Mouse (Mus musculus) forebrain, embryonic 15.5 days (tissue): Measurements from ENCODE around the gene Ushbp1. TPM values are rescaled to one million over a fixed set of nuclear protein-coding genes. Genes with fewer than 3 reads are reported as not detected.

Experiments
- ATAC-seq: fragments of 200-750 bp; cut with Nextera tagmentation; replicated peaks from 2 replicates; pipeline ENCODE4 v1.8.0; 2017; ENCODE audit warnings: mild to moderate bottlenecking, moderate TSS enrichment, moderate library complexity
- H3K27ac ChIP-seq: fragments of 300-500 bp; sonication (generic); replicated peaks from 2 replicates; pipeline ENCODE4 v1.5.1; 2015; ENCODE audit warnings: mild to moderate bottlenecking, inconsistent platforms
- H3K27me3 ChIP-seq: fragments of 300-500 bp; sonication (generic); 2 replicates; pipeline ENCODE4 v1.6.1; 2015; ENCODE audit warnings: inconsistent platforms
- H3K36me3 ChIP-seq: fragments of 300-500 bp; sonication (generic); 2 replicates; pipeline ENCODE4 v1.6.1; 2015; ENCODE audit warnings: mild to moderate bottlenecking, inconsistent platforms
- H3K4me1 ChIP-seq: fragments of 300-500 bp; sonication (generic); 2 replicates; pipeline ENCODE4 v1.6.1; 2015; ENCODE audit warnings: inconsistent platforms
- H3K4me2 ChIP-seq: fragments of 300-500 bp; sonication (generic); replicated peaks from 2 replicates; pipeline ENCODE4 v1.6.1; 2015; ENCODE audit warnings: mild to moderate bottlenecking, inconsistent platforms
- H3K4me3 ChIP-seq: fragments of 300-500 bp; sonication (generic); 2 replicates; pipeline ENCODE4 v1.5.1; 2015; ENCODE audit warnings: mild to moderate bottlenecking, inconsistent platforms
- H3K9ac ChIP-seq: fragments of 300-500 bp; sonication (generic); replicated peaks from 2 replicates; pipeline ENCODE4 v1.6.1; 2015; ENCODE audit warnings: mild to moderate bottlenecking, inconsistent platforms
- H3K9me3 ChIP-seq: fragments of 300-500 bp; sonication (generic); 2 replicates; pipeline ENCODE4 v1.6.1; 2016; ENCODE audit warnings: inconsistent platforms
- WGBS: fragments of 180-500 bp; shearing (Covaris S2); methylation state at CpG from one replicate; pipeline ENCODE4 v1.1.7; 2015; ENCODE audit warnings: mixed read lengths; 5-methylcytosine and 5-hydroxymethylcytosine counted together
- polyA plus RNA-seq: library from polyadenylated mRNA; unstranded; fragments of >200 nt; fragmentation: Nextera tagmentation; extraction: Ambion mirVana; gene quantifications from 2 replicates; pipeline ENCODE4 v1.2.1, GENCODE M21; 2015

Gene Ushbp1
- polyA plus RNA-seq, 1 experiment from 2014 or later: 5.5 TPM

GRCm38 (mm10) chr8:71376423-71377030, 19.1 kb downstream of the Ushbp1 start:
- Histone ChIP-seq H3K27ac (no peak overlapping the region), H3K9me3 (no peaks in the 10 kb centered on the region), H3K4me1 (peaks cover 44% of the 10 kb centered on the region), H3K9ac (peak overlapping the region; percentile 52), H3K4me2 (peak overlapping the region; percentile 78), H3K27me3 (peaks cover 6% of the 10 kb centered on the region; the same call in 1 of the 2 replicates), H3K36me3 (peaks cover 8% of the 10 kb centered on the region), H3K4me3 (peak overlapping the region; percentile 43)
- ATAC-seq: no peak
- WGBS: 26% methylated on average over 8 of the region's 8 CpGs

GRCm38 (mm10) chr8:71375581-71376422, 19.8 kb downstream of the Ushbp1 start:
- Histone ChIP-seq H3K9ac (peak overlapping the region; percentile 52), H3K4me3 (peak overlapping the region; percentile 43), H3K4me1 (peaks cover 38% of the 10 kb centered on the region), H3K36me3 (peaks cover 8% of the 10 kb centered on the region), H3K4me2 (peak overlapping the region; percentile 78), H3K9me3 (no peaks in the 10 kb centered on the region), H3K27ac (peak overlapping the region; percentile 44), H3K27me3 (no peaks in the 10 kb centered on the region)
- 0 out of 2 replicates have a peak, but pooled peaks have one; percentile 0 for ATAC-seq
- 5% methylated on average over 70 of the region's 74 CpGs for WGBS

- ATAC-seq: no peak
- Histone ChIP-seq H3K4me1 (peaks cover 32% of the 10 kb centered on the region), H3K4me3 (no peak overlapping the region), H3K9ac (no peak overlapping the region), H3K27ac (no peak overlapping the region), H3K9me3 (no peaks in the 10 kb centered on the region), H3K27me3 (no peaks in the 10 kb centered on the region), H3K4me2 (no peak overlapping the region), H3K36me3 (peaks cover 11% of the 10 kb centered on the region)
- WGBS: 80% methylated on average over 17 of the region's 17 CpGs
These were observed 20.9 kb downstream of the Ushbp1 start for GRCm38 (mm10) chr8:71374616-71375206.

- ATAC-seq: no peak
- peaks cover 29% of the 10 kb centered on the region for H3K4me1 ChIP-seq
- H3K4me2 ChIP-seq: no peak overlapping the region
- no peaks in the 10 kb centered on the region for H3K27me3 ChIP-seq
- no peak overlapping the region for H3K4me3 ChIP-seq
- no peak overlapping the region for H3K9ac ChIP-seq
- no peak overlapping the region for H3K27ac ChIP-seq
- no peaks in the 10 kb centered on the region for H3K9me3 ChIP-seq
- 93% methylated on average over 3 of the region's 3 CpGs for WGBS
- peaks cover 15% of the 10 kb centered on the region for H3K36me3 ChIP-seq
These were observed 22.6 kb downstream of the Ushbp1 start for GRCm38 (mm10) chr8:71373000-71373399.

- Histone ChIP-seq H3K27ac (no peak overlapping the region), H3K36me3 (peaks cover 15% of the 10 kb centered on the region), H3K27me3 (no peaks in the 10 kb centered on the region), H3K9ac (no peak overlapping the region), H3K4me2 (no peak overlapping the region), H3K4me3 (no peak overlapping the region), H3K9me3 (no peaks in the 10 kb centered on the region), H3K4me1 (peaks cover 34% of the 10 kb centered on the region)
- 86% methylated on average over 12 of the region's 12 CpGs for WGBS
- no peak for ATAC-seq
These were observed 23.2 kb downstream of the Ushbp1 start for GRCm38 (mm10) chr8:71372427-71372826.

GRCm38 (mm10) chr8:71371236-71371848, 24.3 kb downstream of the Ushbp1 start, which contains the start of gene Ocel1:
Ocel1 (plus strand) TSS chr8:71371298.
- peak within 1 kb of the TSS; percentile 40 for H3K4me2 ChIP-seq
- peak within 1 kb of the TSS; percentile 91 for H3K27ac ChIP-seq
- peak within 1 kb of the TSS; percentile 58 for H3K9ac ChIP-seq
- WGBS: under 1% methylated on average over 68 of the region's 68 CpGs
- H3K27me3 ChIP-seq: no peaks in the 10 kb centered on the region
- peak; percentile 86 for ATAC-seq
- peaks cover 31% of the 10 kb centered on the region for H3K4me1 ChIP-seq
- H3K9me3 ChIP-seq: no peaks in the 10 kb centered on the region
- H3K4me3 ChIP-seq: peak within 1 kb of the TSS; percentile 83
- H3K36me3 ChIP-seq: peaks cover 15% of the 10 kb centered on the region

- Histone ChIP-seq H3K4me3 (peak overlapping the region; percentile 83), H3K9ac (peak overlapping the region; percentile 58), H3K4me2 (peak overlapping the region; percentile 40), H3K4me1 (peaks cover 31% of the 10 kb centered on the region), H3K27me3 (no peaks in the 10 kb centered on the region), H3K36me3 (peaks cover 15% of the 10 kb centered on the region), H3K9me3 (no peaks in the 10 kb centered on the region), H3K27ac (peak overlapping the region; percentile 91)
- ATAC-seq: no peak
- 34% methylated on average over 5 of the region's 5 CpGs for WGBS
These were observed 24.8 kb downstream of the Ushbp1 start for GRCm38 (mm10) chr8:71370711-71371235.

GRCm38 (mm10) chr8:71369040-71369718, 26.4 kb downstream of the Ushbp1 start:
- ATAC-seq: no peak
- no peak overlapping the region for H3K4me2 ChIP-seq
- no peaks in the 10 kb centered on the region for H3K27me3 ChIP-seq
- no peak overlapping the region for H3K27ac ChIP-seq
- no peak overlapping the region for H3K4me3 ChIP-seq
- H3K36me3 ChIP-seq: peaks cover 11% of the 10 kb centered on the region
- no peaks in the 10 kb centered on the region for H3K9me3 ChIP-seq
- no peak overlapping the region for H3K9ac ChIP-seq
- peaks cover 25% of the 10 kb centered on the region for H3K4me1 ChIP-seq
- WGBS: 93% methylated on average over 10 of the region's 10 CpGs

- no peaks in the 10 kb centered on the region for H3K27me3 ChIP-seq
- no peak for ATAC-seq
- H3K27ac ChIP-seq: no peak overlapping the region
- H3K4me3 ChIP-seq: 0 out of 2 replicates have a peak overlapping the region, but pooled peaks have one; percentile 70
- peaks cover 7% of the 10 kb centered on the region for H3K36me3 ChIP-seq
- H3K9ac ChIP-seq: peak overlapping the region; percentile 19; the same call in 1 of the 2 replicates
- H3K4me1 ChIP-seq: peaks cover 25% of the 10 kb centered on the region
- no peak overlapping the region for H3K4me2 ChIP-seq
- no peaks in the 10 kb centered on the region for H3K9me3 ChIP-seq
These were observed 27.2 kb downstream of the Ushbp1 start for GRCm38 (mm10) chr8:71368366-71368765.

GRCm38 (mm10) chr8:71367529-71368176, 27.9 kb downstream of the Ushbp1 start:
- Histone ChIP-seq H3K9me3 (no peaks in the 10 kb centered on the region), H3K9ac (peak overlapping the region; percentile 62), H3K36me3 (peaks cover 7% of the 10 kb centered on the region), H3K27ac (peak overlapping the region; percentile 94), H3K4me1 (peaks cover 25% of the 10 kb centered on the region), H3K4me2 (peak overlapping the region; percentile 63), H3K27me3 (no peaks in the 10 kb centered on the region), H3K4me3 (peak overlapping the region; percentile 70)
- 51% methylated on average over 17 of the region's 17 CpGs for WGBS
- peak; percentile 0; the same call in 1 of the 2 replicates for ATAC-seq
